Mouse (Mus musculus): ENCODE measurements around the gene Ap2m1. TPM values are rescaled to one million over a fixed set of nuclear protein-coding genes. Genes with fewer than 3 reads are reported as not detected.
"Not testable (repeated sequence)": the region's sequence is repeated elsewhere in the genome, so short reads cannot be mapped to it uniquely, and the experiment has no call there.

The Ap2m1 gene
- 834 and 882 TPM in 2 replicates for polyA plus RNA-seq (2016; fragmentation: Nextera tagmentation; extraction: Ambion mirVana)

- peak within 1 kb of the TSS; percentile 86 for H3K27ac ChIP-seq
- H3K4me3 ChIP-seq (replicated peaks): peak within 1 kb of the TSS; percentile 92
- H3K27me3 ChIP-seq: no peaks in the 10 kb centered on the region
- peak within 1 kb of the TSS; percentile 89 for H3K4me2 ChIP-seq
- no peaks in the 10 kb centered on the region for H3K9me3 ChIP-seq
- peaks cover 61% of the 10 kb centered on the region for H3K36me3 ChIP-seq (replicated peaks)
- peak; percentile 98 for ATAC-seq (ENCODE audit: low FRiP score)
- H3K4me1 ChIP-seq: peaks cover 26% of the 10 kb centered on the region
- WGBS: under 1% methylated on average over 50 of the region's 52 CpGs
- peak within 1 kb of the TSS; percentile 95 for H3K9ac ChIP-seq
Observed at GRCm38 (mm10) chr16:20535296-20536080, at the start of gene Ap2m1. Gene Ap2m1, plus strand, starts transcription at chr16:20535478.

DNA sequence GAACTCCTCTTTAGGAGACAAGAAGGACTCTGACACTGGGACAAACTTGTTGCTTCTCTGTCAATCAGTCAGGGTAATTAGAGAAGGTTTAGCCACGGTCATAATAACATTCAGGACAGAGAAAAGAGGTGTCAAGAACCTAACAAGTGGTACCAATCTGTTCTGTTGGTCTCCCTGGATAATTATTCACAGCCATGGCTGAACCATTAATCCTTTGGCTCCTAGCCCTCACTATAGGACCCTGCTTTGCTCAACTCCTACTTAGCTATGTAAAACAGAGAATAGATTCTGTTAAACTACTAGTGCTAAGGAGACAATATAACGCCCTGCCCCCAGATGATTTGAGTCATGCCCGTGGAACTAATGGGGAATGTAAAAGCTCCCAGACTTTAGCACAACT, 49.2 kb upstream of the Ap2m1 start:
- ATAC-seq (ENCODE audit: low FRiP score): no peak
- Histone ChIP-seq H3K9me3 (no peaks in the 10 kb centered on the region), H3K4me3 (replicated peaks) (no peak overlapping the region), H3K4me1 (no peaks in the 10 kb centered on the region), H3K27me3 (no peaks in the 10 kb centered on the region), H3K36me3 (replicated peaks) (no peaks in the 10 kb centered on the region), H3K9ac (no peak overlapping the region), H3K4me2 (no peak overlapping the region), H3K27ac (no peak overlapping the region)
- WGBS: 72% methylated on average over 3 of the region's 3 CpGs

DNA sequence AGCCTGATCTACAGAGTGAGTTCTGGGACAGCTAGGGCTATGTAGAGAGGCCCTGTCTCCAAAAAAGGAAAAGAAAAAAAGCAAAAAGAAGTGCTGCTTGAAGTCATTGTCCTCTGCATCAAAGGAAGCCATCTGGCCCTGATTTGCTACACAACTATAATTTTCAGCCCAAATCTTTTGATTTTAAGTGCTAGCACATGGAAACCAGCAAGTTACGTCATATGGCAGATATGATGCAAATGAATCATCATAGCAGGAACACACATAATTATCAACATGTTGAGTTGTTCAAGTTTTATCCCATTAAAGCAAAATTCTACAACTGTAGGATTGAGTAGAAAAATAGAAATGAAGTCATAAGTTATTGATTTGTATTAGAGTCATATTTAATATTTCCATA, 47.1 kb upstream of the Ap2m1 start:
- no peak overlapping the region for H3K27ac ChIP-seq
- no peaks in the 10 kb centered on the region for H3K4me1 ChIP-seq
- H3K9ac ChIP-seq: no peak overlapping the region
- no peak for ATAC-seq (ENCODE audit: low FRiP score)
- no peak overlapping the region for H3K4me2 ChIP-seq
- H3K4me3 ChIP-seq (replicated peaks): no peak overlapping the region
- no peaks in the 10 kb centered on the region for H3K9me3 ChIP-seq
- WGBS: 86% methylated on average over 1 of the region's 1 CpGs
- H3K27me3 ChIP-seq: no peaks in the 10 kb centered on the region
- no peaks in the 10 kb centered on the region for H3K36me3 ChIP-seq (replicated peaks)

DNA sequence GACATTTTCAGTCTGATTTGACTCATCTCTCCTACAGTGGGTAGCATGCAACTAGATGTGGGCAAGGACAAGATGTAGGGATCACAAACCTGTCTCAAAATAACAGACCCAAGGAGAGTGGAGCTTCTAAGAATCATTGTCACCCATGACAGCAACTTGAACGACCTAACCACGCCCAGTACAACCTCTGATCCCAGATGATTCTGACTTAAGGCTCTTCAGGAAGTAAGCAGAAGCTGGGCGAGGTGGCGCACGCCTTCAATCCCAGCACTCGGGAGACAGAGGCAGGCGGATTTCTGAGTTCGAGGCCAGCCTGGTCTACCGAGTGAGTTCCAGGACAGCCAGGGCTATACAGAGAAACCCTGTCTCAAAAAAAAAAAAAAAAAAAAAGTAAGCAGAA, 46.5 kb upstream of the Ap2m1 start:
- not testable (repeated sequence) for H3K4me2 ChIP-seq; H3K9ac ChIP-seq; H3K4me1 ChIP-seq; H3K4me3 ChIP-seq (replicated peaks); H3K27ac ChIP-seq; H3K27me3 ChIP-seq; H3K36me3 ChIP-seq (replicated peaks); H3K9me3 ChIP-seq; ATAC-seq (ENCODE audit: low FRiP score)
- 90% methylated on average over 9 of the region's 9 CpGs for WGBS

GRCm38 (mm10) chr16:20489233-20489632, 46.0 kb upstream of the Ap2m1 start:
- H3K4me2 ChIP-seq: no peak overlapping the region
- H3K9ac ChIP-seq: no peak overlapping the region
- H3K36me3 ChIP-seq (replicated peaks): no peaks in the 10 kb centered on the region
- no peak overlapping the region for H3K27ac ChIP-seq
- no peak for ATAC-seq (ENCODE audit: low FRiP score)
- 79% methylated on average over 2 of the region's 2 CpGs for WGBS
- H3K27me3 ChIP-seq: no peaks in the 10 kb centered on the region
- no peaks in the 10 kb centered on the region for H3K4me1 ChIP-seq
- no peaks in the 10 kb centered on the region for H3K9me3 ChIP-seq
- no peak overlapping the region for H3K4me3 ChIP-seq (replicated peaks)

GRCm38 (mm10) chr16:20490581-20490980, 44.7 kb upstream of the Ap2m1 start:
- no peaks in the 10 kb centered on the region for H3K27me3 ChIP-seq
- H3K4me2 ChIP-seq: no peak overlapping the region
- WGBS: 66% methylated on average over 2 of the region's 2 CpGs
- no peaks in the 10 kb centered on the region for H3K4me1 ChIP-seq
- H3K9ac ChIP-seq: no peak overlapping the region
- ATAC-seq (ENCODE audit: low FRiP score): no peak
- no peak overlapping the region for H3K4me3 ChIP-seq (replicated peaks)
- H3K36me3 ChIP-seq (replicated peaks): no peaks in the 10 kb centered on the region
- no peaks in the 10 kb centered on the region for H3K9me3 ChIP-seq
- H3K27ac ChIP-seq: no peak overlapping the region

DNA sequence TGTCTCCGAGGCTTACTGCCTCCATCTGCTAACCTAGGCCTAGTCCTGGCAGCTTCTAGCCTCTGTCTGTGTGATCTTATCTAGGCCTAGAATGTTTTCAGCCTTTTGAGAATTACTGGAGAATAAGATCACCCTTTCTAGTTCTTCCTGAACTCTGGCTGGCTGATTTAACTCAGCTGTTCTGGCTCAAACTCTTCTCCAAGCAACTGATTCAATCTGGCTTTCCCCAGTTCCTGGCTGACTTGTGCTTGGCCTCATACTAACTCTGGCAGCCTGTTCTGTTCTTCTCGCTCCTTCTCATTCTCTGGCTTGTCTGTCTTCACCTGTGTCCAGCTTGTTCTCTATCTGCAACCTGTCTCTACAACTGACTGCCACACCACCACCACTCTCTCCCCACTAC, 44.0 kb upstream of the Ap2m1 start:
- Histone ChIP-seq H3K27me3 (peaks cover 7% of the 10 kb centered on the region), H3K4me1 (no peaks in the 10 kb centered on the region), H3K4me2 (no peak overlapping the region), H3K27ac (no peak overlapping the region), H3K9ac (no peak overlapping the region), H3K9me3 (no peaks in the 10 kb centered on the region), H3K36me3 (replicated peaks) (no peaks in the 10 kb centered on the region), H3K4me3 (replicated peaks) (no peak overlapping the region)
- no peak for ATAC-seq (ENCODE audit: low FRiP score)
- 89% methylated on average over 2 of the region's 2 CpGs for WGBS

DNA sequence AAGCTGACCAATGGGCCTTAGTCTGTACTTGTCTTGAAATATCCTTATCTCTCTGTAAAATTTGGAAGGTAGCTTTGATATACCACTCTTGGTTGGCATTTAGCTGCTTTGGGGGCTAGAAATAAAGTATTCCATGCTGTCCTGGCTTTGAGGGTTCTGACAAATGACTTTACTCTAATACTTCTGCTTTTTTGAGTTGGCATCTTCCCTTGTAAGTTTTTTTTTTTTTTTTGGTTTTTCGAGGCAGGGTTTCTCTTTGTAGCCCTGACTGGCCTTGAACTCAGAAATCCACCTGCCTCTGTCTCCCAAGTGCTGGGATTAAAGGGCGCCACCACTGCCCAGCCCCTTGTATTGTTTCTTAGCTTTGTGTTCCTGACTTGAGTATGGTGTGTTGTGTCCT, 41.8 kb upstream of the Ap2m1 start:
- Histone ChIP-seq H3K9me3 (no peaks in the 10 kb centered on the region), H3K4me1 (peaks cover 12% of the 10 kb centered on the region), H3K4me3 (replicated peaks) (no peak overlapping the region), H3K27me3 (peaks cover 23% of the 10 kb centered on the region), H3K36me3 (replicated peaks) (no peaks in the 10 kb centered on the region), H3K9ac (no peak overlapping the region), H3K27ac (no peak overlapping the region), H3K4me2 (no peak overlapping the region)
- WGBS: 78% methylated on average over 2 of the region's 2 CpGs
- ATAC-seq (ENCODE audit: low FRiP score): no peak

DNA sequence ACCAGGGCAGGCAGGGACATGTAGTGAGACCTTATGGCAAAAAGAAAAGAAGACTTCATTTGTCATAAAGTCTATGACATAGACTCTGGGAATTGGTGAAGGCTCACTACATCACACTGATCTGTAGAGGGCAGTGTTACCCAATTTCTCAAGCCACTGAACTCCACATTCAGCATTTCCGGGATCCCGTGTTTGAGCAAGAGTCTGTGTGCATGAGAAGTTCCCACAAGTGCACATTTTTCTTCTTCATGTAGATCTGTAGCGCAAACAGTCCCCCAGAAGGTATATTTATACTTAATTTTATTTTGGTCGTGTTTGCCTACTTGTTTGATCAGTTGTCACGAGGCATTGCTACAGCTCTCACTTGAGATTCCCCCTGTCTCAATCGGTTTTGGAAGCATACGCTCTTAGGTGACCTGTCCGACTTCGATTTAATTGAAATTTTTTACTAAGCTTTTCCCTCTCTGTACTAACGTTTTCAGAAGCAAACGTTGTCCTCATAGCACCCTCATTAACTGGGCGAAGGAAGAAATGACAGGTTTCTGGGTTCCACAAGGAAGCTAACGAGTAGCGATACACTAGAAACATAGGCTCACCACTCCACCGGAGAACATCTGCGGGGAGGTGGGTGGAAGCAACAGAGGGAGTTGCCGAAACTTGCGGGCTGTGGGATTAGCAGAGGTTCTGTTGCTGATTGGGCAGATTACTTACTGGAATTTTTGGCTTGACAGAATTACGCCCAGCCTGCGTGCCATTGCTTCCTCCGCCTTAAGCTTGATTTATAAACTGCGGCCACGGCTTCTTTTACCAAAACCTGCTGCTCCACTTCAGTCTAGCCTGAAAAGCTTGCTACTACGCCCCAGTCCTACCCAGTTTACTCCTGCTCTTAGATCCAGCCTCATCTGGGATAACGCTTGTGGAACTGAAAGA, 38.3 kb upstream of the Ap2m1 start:
- Histone ChIP-seq H3K4me2 (peak overlapping the region; percentile 55), H3K9me3 (no peaks in the 10 kb centered on the region), H3K27ac (no peak overlapping the region), H3K27me3 (peaks cover 23% of the 10 kb centered on the region), H3K36me3 (replicated peaks) (peaks cover 14% of the 10 kb centered on the region), H3K9ac (0 out of 2 replicates have a peak overlapping the region, but pooled peaks have one; percentile 7), H3K4me3 (replicated peaks) (peak overlapping the region; percentile 30), H3K4me1 (peaks cover 21% of the 10 kb centered on the region)
- WGBS: 20% methylated on average over 25 of the region's 25 CpGs
- no peak for ATAC-seq (ENCODE audit: low FRiP score)

- peak overlapping the region; percentile 84 for H3K4me2 ChIP-seq
- peak overlapping the region; percentile 78 for H3K4me3 ChIP-seq (replicated peaks)
- H3K27me3 ChIP-seq: peaks cover 23% of the 10 kb centered on the region
- H3K4me1 ChIP-seq: peaks cover 21% of the 10 kb centered on the region
- peak overlapping the region; percentile 89 for H3K9ac ChIP-seq
- no peak for ATAC-seq (ENCODE audit: low FRiP score)
- H3K9me3 ChIP-seq: no peaks in the 10 kb centered on the region
- H3K27ac ChIP-seq: no peak overlapping the region; the same call in 1 of the 2 replicates
- WGBS: 12% methylated on average over 16 of the region's 16 CpGs
- peaks cover 26% of the 10 kb centered on the region for H3K36me3 ChIP-seq (replicated peaks)
Observed at GRCm38 (mm10) chr16:20497980-20498676, 37.1 kb upstream of the Ap2m1 start.

DNA sequence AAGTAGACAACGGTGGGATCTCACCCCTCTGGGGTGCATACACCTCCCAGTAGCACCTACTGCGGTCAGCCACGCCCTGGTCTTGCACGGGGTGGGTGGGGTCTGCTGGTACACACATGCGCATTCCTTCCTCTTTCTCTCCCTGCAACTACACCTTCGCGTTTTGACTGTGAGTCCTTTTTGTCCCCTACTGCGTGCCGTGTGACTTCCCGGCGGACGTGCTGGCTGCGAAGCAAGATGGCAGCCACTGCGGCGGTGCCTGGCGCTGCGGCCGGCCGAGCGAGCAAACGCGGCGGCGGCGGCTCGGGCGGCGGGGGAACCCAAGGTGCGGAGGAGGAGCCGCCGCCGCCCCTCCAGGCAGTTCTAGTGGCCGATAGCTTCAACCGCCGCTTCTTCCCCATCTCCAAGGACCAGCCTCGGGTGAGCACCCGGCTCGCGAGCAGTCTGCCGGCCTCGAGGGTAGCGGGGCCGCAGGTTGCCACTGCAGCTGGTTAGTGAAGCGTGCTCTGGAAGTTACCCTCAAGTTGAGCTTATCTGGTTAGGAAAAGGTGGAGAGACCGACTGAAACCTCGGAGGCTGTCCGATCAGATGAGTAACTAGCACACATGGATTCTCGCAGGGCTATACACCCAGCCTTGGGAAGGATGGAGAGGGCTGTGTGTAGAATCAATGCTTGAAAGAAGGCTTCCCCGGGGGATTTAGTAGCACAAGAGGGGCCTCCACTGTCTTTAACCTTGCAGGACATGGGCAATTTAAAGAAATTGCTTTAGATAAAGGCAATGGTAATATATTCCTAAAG, 36.4 kb upstream of the Ap2m1 start, which contains the start of gene Eif2b5:
Gene Eif2b5 (plus strand): TSS at position 141 of the 799 bp plus-strand sequence.
- Histone ChIP-seq H3K27me3 (peaks cover 23% of the 10 kb centered on the region), H3K9ac (peak within 1 kb of the TSS; percentile 89), H3K4me2 (peak within 1 kb of the TSS; percentile 84), H3K27ac (peak within 1 kb of the TSS; percentile 77), H3K4me1 (peaks cover 21% of the 10 kb centered on the region), H3K36me3 (replicated peaks) (peaks cover 34% of the 10 kb centered on the region), H3K9me3 (no peaks in the 10 kb centered on the region), H3K4me3 (replicated peaks) (peak within 1 kb of the TSS; percentile 78)
- ATAC-seq (ENCODE audit: low FRiP score): peak; percentile 94
- WGBS: 1% methylated on average over 48 of the region's 49 CpGs

All from forebrain, embryonic 12.5 days (tissue).